Mouse (Mus musculus) small intestine, adult 2 months (tissue): ENCODE results near the gene Kazn. TPM values are rescaled to one million over a fixed set of nuclear protein-coding genes. Genes with fewer than 3 reads are reported as not detected.

Experiments used
- H3K27ac ChIP-seq: fragments of 200-500 bp; 2 replicates; pipeline ENCODE4 v1.5.1; 2012; ENCODE audit warnings: low read depth, low read length, control low read depth, inconsistent platforms; ENCODE audit not compliant: insufficient read depth
- H3K27me3 ChIP-seq: fragments of 200-500 bp; 2 replicates; pipeline ENCODE4 v1.6.1; 2012; ENCODE audit warnings: mild to moderate bottlenecking, moderate library complexity, low read length, inconsistent platforms; ENCODE audit not compliant: control insufficient read depth, insufficient read depth
- H3K36me3 ChIP-seq: fragments of 200-500 bp; 2 replicates; pipeline ENCODE4 v1.6.1; 2012; ENCODE audit warnings: mild to moderate bottlenecking, low read length, control low read depth, inconsistent platforms; ENCODE audit not compliant: control insufficient read depth, insufficient read depth
- H3K4me1 ChIP-seq: fragments of 200-500 bp; 2 replicates; pipeline ENCODE4 v1.6.1; 2012; ENCODE audit warnings: low read length, inconsistent platforms, mixed read lengths; ENCODE audit not compliant: control insufficient read depth, insufficient read depth, insufficient read length
- H3K4me3 ChIP-seq: fragments of 200-500 bp; 2 replicates; pipeline ENCODE4 v1.5.1; 2012; ENCODE audit warnings: low read depth, mild to moderate bottlenecking, control low read depth, inconsistent platforms, low read length, moderate library complexity
- CTCF ChIP-seq: fragments of 200-500 bp; IDR thresholded peaks from 2 replicates; pipeline ENCODE4 v1.5.1; 2012; ENCODE audit warnings: low read depth, mild to moderate bottlenecking, control low read depth, inconsistent platforms, low read length, moderate library complexity, mixed read lengths; ENCODE audit not compliant: insufficient replicate concordance, insufficient read length; ENCODE audit errors: extremely low read depth
- POLR2A ChIP-seq: fragments of 200-500 bp; IDR thresholded peaks from 2 replicates; pipeline ENCODE4 v1.6.1; 2012; ENCODE audit warnings: low read depth, mild to moderate bottlenecking, control low read depth, inconsistent platforms, low read length, moderate library complexity
- WGBS: fragments of 180-500 bp; shearing (Covaris S2); methylation state at CpG from one replicate; pipeline ENCODE4 v1.1.7; 2018; 5-methylcytosine and 5-hydroxymethylcytosine counted together
- polyA plus RNA-seq: library from polyadenylated mRNA; depleted of rRNA; stranded (reverse); fragments of >200 nt; gene quantifications from 2 replicates; pipeline ENCODE4 v1.2.3, GENCODE M21; 2012

Kazn gene
- polyA plus RNA-seq, 1 experiment: 15.3 TPM

GRCm38 (mm10) chr4:142228821-142229575 is 10.2 kb downstream of the Kazn start:
- Histone ChIP-seq H3K27me3 (no peaks in the 10 kb centered on the region), H3K4me1 (peaks cover 17% of the 10 kb centered on the region), H3K36me3 (no peaks in the 10 kb centered on the region), H3K4me3 (no peak overlapping the region), H3K27ac (no peak overlapping the region)
- WGBS: 41% methylated on average over 13 of the region's 13 CpGs
- no peak for TF ChIP-seq CTCF
- no peak for TF ChIP-seq POLR2A

DNA sequence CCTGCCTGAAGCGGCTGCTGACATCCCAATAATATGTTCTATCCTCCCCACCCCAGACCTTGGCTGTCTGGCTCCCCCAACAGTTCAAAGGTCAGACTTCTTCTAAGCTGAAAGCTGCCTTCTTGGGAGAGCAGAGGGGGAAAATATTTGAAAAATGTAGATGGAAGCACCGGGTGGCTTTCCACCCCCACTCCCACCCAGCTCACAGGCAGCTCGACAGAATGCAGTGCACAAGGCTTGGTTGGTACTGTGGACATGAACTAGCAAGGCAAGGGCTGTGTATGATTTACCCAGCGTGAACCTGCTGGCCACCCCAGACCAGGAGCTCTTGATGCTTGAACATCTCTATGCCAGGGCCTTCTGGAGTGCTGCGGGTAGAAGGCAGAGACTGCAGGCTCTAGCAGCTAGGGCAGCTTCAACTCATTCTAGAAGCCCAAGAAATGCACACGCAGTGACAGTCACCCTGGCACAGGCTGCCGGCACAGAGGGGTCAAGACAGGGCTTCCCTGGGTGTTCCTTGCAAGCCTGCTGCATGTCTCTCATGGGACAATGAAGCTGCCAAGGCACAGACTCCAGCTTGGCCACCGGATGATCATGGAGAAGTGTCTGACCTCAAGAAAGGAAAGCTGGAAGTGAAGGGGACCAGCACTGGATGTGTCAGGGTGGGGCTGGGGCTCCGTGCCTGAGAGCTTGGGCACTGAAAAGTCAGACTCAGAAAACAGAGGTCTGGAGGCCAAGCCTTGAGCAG is 15.1 kb downstream of the Kazn start:
- Histone ChIP-seq H3K27ac (no peak overlapping the region), H3K4me1 (peaks cover 8% of the 10 kb centered on the region; the same call in 1 of the 2 replicates)

DNA sequence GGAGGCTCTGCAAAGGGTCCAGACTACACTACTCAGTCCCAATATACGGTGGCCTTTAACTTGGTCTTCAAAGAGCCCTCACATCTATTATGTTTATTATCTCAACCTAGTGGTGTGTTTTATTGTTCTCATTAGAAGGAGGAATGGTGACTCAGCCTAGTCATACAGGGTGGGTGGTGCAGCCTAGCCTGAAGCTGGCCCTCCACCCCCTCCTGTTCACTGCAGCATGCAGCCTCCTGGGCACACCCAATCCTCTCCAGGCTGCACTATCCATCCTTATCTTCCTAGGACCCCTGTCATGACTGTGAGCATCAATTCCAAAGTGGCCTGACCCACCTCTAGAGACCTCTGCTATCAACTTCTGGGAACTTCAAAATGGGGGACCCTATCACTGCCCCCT is 16.8 kb downstream of the Kazn start:
- peaks cover 8% of the 10 kb centered on the region; the same call in 1 of the 2 replicates for H3K4me1 ChIP-seq
- WGBS: 38% methylated on average over 1 of the region's 1 CpGs
- no peaks in the 10 kb centered on the region for H3K36me3 ChIP-seq
- H3K4me3 ChIP-seq: no peak overlapping the region
- TF ChIP-seq CTCF (no peak), POLR2A (no peak)
- no peaks in the 10 kb centered on the region for H3K27me3 ChIP-seq
- H3K27ac ChIP-seq: no peak overlapping the region

More for the DNA sequence above, 15.1 kb downstream of the Kazn start:
- WGBS: 64% methylated on average over 9 of the region's 9 CpGs
- H3K36me3 ChIP-seq: no peaks in the 10 kb centered on the region
- no peaks in the 10 kb centered on the region for H3K27me3 ChIP-seq
- H3K4me3 ChIP-seq: no peak overlapping the region
- TF ChIP-seq CTCF: no peak

- H3K27ac ChIP-seq: no peak overlapping the region
Measured at GRCm38 (mm10) chr4:142221757-142222072, 17.5 kb downstream of the Kazn start.

DNA sequence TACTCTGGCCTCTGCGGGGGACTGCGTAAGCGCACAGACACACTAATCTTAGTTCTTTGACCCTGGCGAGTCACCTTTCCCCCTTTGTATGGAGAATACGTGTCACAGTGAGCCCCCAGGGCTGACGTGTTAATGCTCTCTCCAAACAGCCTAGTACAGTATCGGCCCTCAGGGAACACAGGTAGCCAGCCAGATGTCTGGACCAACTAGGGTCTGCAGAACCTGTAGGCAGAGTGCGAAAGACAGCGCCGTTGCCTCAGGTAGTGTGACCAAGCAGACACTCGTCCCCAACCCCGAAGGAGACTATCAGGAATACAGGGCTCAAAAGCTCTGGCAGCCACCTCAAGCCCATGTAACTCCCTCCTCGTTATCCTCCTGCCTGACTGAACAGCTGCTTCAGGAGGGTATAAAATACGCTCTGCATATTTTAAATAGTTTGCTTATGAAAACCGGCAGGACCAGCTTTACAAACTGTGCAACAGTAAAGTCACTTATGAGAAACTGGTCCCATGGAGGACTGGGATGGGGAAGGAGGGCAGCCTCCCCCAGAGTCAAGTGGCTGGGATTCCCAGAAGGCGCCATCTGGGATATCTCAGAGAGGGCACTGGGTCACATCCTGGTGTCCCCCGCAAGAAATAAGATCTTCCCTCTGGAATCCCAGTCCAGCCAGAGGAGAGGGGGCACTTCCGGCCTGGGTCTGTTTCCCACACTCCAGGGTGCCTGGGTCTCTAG is 18.0 kb downstream of the Kazn start:
- no peak overlapping the region for H3K4me3 ChIP-seq
- no peaks in the 10 kb centered on the region for H3K36me3 ChIP-seq
- no peak overlapping the region for H3K27ac ChIP-seq
- no peaks in the 10 kb centered on the region for H3K27me3 ChIP-seq
- peaks cover 8% of the 10 kb centered on the region; the same call in 1 of the 2 replicates for H3K4me1 ChIP-seq
- 74% methylated on average over 18 of the region's 18 CpGs for WGBS
- no peak for TF ChIP-seq POLR2A

More at GRCm38 (mm10) chr4:142221757-142222072, 17.5 kb downstream of the Kazn start:
- H3K36me3 ChIP-seq: no peaks in the 10 kb centered on the region
- no peak overlapping the region for H3K4me3 ChIP-seq
- TF ChIP-seq POLR2A: no peak
- TF ChIP-seq CTCF: 0 out of 2 replicates have a peak, but pooled peaks have one; percentile 4
- H3K4me1 ChIP-seq: peaks cover 8% of the 10 kb centered on the region; the same call in 1 of the 2 replicates
- 77% methylated on average over 5 of the region's 5 CpGs for WGBS
- no peaks in the 10 kb centered on the region for H3K27me3 ChIP-seq

DNA sequence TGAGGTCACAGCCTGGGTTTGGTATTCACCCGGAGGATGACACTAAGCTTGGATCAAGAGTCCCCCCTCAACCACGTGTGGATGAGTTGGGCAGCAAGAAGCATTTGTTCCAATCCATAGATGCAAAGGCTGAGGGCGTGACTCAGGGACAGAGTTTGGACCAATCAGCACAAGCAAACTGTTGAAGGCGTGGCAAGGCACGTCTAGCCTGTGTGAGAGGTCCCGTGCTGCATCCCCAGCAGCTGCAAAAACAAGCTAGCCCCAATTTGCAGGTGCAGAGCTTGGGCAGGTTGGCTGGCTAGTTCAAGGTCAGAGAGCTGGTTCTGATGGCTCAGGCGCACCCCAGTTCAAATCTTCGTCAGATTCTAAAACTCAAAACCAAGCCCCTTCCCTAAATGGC is 20.2 kb downstream of the Kazn start:
- H3K27ac ChIP-seq: no peak overlapping the region
- 53% methylated on average over 8 of the region's 8 CpGs for WGBS
- H3K4me1 ChIP-seq: peaks cover 3% of the 10 kb centered on the region; the same call in 1 of the 2 replicates
- TF ChIP-seq CTCF: no peak
- no peak for TF ChIP-seq POLR2A
- H3K36me3 ChIP-seq: no peaks in the 10 kb centered on the region
- no peaks in the 10 kb centered on the region for H3K27me3 ChIP-seq
- no peak overlapping the region for H3K4me3 ChIP-seq

DNA sequence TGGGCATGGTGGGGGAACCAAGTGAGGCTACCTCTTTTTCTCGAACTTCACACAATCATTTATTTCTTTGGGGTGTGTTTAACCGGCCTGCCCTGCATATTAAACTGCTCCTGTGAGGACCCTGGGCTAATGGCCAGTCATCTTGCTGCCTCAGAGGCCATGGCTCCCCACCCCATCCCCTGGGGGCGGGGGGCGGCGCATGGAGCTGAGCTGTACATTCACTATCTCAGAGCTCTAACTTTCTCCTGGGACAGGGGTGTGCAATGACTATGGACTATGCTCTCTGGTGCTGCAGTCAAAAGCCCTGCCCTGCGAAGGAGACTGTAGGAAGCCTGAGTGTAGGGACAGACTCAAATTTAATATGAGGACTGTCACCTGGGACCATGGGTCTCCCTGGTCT is 22.2 kb downstream of the Kazn start:
- TF ChIP-seq POLR2A (no peak), CTCF (no peak)
- H3K27ac ChIP-seq: no peak overlapping the region
- no peaks in the 10 kb centered on the region for H3K27me3 ChIP-seq
- H3K4me1 ChIP-seq: peaks cover 11% of the 10 kb centered on the region; the same call in 1 of the 2 replicates
- 80% methylated on average over 6 of the region's 6 CpGs for WGBS
- no peak overlapping the region for H3K4me3 ChIP-seq
- no peaks in the 10 kb centered on the region for H3K36me3 ChIP-seq
